Mouse (Mus musculus) MEL-GATA-1-ER (cell line): ENCODE measurements around the gene Pola1.
A peak's percentile ranks its signal among the peaks of the same experiment; 100 is the strongest.

Source experiments
- DNase-seq: peaks from one replicate; pipeline ENCODE4 v3.0.0-alpha.2; 2012; ENCODE audit warnings: low read depth; ENCODE audit errors: extremely low read depth

Pola1 gene

DNA sequence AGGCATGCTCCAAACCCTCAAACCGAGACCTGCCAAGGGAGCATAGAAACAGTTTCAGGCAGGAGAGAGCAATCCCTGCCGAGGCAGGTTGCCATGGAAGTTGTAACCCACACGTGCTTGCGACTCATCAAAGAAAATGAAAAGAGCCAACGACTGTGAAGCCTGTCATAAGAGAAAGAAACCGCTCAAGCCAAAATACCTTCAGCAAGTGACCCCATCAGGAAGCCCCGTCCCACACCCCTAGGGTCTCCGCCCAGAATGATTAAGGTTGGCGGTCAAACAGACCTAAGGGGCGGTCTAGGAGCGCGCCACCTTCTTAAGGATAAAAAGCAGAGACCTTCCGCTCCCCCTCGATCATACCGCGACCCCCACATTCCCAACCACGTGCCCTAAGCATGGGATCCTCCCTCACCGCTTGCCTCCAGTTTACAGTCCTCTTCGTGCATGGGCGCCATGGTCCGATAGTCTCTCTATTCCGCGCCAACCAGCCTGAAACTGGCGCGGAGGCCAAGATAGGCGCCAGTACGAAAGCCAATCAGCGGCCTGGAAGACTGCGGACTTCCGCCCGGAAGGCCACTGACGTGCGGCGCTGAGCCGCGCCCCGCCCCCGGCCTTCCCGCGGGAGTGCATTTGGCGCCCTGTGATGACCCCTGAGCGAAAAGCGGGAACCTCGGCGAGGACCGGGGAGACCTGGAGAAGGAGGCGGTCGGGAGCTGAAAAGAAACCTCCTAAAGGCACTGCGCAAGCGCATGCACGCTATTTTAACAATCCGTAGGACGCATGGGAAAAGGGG, at the start of gene Pola1:
Gene Pola1, minus strand, starts transcription at position 499 of the 793 bp plus-strand sequence.
- DNase-seq = peak; percentile 95

DNA sequence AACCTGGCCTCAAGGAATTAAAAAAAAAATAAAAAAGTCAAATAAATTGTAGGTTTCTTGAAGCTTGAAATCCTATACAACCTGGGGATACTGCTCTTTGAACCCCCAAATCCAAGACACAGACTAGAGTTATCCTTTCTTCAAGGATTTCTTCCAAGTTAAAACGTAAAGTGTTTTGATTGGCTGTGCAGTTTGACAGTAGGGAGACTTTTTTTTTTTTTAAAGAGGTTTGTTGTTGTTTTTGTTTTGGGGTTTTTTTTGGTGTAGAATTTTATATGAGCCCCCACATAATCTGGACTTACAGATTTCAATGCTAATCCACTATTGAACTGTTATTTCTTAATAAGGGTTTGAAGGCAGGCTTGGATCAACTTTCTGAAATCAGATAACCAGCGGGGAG, 44.3 kb upstream of the Pola1 start:
- peak; percentile 29 for DNase-seq

DNA sequence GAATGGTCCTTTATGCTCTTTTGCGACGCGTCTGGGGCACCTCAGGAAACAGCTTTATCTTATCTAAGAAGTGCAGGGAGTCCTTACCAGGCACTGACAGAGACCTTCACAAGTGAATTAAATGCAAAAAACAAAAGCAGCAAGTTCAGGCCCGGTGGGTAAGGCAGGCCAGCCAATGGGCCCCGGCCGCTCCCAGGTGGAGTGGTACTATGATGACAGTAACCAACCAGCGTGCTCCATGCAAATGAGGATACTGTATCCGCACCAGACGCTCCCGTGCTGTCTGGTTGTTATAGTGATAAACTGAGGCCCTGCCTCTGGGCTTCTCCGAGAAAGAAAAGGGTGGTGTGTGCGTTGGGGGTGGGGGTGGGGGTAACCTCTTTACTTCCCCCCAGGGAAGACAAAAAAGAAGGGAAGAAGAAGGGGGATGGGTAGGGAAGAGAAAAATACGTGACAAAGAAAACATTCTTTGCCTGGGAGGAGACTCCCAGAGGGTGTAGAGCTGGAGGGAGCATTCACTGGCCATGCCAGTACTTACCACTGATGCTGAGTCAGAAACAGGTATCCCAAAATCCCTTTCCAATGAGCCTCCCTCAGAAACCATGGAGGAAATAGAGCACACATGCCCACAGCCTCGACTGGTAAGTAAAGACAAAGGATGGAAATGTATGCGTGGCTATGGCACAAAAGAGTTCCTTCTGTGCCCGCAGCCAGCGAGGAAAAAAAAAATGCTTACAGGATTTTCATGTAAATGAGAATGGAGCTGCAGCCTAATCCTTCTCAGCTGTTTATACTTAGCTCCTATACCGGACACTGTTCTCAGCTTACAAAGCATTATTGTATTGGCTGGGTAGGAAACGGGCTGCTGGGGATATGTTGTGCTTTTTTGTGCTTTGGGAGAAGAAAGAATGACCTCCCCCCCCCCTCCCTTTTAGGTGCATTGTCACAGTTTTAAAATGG, 43.2 kb upstream of the Pola1 start:
- DNase-seq = peak; percentile 99

DNA sequence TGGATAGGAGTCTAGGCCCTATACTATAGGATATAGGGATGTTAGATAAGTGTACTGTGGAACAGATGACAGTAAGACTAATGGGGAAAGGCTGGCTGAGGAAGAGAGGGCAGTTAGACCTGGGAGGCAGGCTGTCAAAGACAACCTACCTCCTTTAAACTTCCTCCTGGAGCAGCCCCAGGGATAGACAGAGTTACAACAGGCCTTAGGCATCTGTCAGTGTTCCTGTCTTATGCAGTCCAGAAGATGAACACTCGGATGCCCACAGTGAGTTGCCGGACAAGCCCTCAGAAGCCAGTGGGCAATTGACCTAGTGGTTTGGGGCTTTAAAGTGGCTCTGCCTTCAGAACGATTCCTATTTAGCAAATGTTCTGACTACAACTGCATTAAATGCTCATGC, 42.5 kb upstream of the Pola1 start:
- DNase-seq = no peak

DNA sequence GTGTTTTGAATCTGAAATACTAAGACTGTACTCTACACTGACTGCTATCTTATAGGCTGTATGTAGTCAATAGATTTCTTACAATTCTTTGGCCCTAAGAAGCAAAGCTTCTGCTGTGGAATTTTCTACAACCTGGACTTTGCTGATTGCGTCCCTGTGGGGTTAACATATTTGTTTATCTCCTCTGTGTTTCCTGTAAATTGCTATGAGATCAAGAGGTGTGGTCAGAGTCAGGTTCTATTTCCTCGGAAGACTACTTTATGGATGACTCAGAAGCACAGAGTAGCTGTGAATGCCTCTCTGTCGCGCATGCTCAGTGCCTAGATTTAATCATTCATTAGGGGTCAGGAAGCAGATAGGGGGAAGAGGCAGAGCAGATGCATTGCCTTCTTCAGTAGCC, 32.8 kb upstream of the Pola1 start:
- DNase-seq = peak; percentile 71

DNA sequence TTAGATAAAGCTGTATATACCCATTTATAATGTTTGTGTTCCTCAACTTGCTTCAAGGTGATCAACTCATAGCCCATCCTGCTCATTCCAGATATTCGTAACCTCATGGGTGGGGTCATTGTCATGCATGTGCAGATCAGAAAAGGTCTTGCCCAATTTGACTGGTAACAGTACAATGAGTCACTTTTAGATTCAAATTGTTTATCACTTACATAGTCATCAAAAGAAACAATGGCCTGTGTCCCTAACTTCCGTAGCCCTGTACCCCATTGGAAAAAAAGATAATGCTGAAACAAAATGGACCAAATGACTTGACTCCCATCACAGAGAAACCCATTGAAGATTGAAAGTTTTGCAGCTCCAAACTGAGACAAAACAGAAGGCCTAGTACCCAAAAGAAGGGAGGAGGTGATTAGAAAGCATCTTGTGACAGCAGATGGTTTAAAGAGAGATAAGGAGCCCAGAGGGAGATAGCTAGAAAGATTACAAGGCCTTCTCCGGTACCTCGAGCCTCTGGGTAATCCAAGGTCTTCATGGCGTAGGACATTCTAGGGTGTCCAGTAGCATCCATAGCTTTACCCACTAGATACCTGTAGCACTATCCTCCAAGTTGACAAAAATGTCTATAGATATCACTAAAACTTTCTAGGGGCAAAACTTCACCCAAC, 32.1 kb upstream of the Pola1 start:
- DNase-seq = no peak

DNA sequence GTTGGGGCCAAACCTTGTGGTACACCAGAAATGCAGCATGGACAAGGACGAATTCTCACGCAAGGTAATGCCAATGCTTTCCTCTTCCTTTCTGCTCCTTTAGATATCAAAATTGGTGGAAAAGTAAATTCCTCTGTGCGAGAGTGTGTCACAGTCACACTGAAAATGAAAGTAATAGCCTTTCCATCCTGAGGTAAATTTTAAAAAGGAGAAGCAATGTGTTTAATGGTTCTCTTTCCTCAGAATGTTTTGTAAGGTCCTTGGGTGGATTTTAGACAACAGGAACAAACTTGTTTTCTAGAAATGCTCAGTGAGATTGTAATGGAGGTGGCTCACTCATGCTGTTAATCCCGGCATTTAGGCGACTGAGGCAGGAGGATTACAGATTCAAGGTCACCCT, 23.2 kb upstream of the Pola1 start:
- DNase-seq = no peak

DNA sequence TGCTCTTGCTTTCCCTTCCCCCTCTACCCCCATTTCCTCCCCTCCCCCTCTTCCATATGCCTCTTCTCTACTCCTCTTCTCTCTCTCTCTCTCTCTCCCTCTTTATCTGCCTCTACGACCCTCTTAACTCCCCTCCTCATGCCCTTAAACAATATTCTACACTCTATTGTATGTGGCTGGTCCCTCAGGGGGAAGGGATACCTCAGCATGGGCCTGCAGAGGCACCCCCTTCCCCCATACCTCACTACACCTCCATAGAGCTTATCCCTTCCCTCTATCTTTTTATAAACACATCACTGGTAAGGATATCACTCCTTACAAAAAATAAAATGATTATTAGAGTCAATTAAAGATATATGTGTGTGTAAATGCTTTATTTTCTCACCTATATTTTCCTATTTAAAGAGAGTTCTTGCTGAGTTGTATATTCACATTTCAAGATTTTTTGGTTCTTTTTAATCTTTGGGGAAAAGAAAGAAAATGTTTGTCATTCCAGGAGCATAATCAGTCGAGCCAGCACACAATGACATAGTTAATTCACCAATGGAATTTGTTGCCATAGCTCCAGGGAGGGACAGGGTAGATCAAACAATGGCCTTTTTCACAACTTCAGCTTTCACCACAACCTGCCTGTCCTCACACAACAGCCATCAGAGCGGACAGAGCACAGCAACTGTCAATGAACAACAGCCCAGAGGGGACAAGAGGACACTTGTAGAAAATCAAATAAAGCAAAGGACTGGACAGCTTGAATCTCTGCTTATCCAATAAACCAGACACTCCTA, 22.5 kb upstream of the Pola1 start, which contains the start of gene Pcyt1b:
Gene Pcyt1b, plus strand, starts transcription at position 646 of the 785 bp plus-strand sequence.
- DNase-seq = no peak

DNA sequence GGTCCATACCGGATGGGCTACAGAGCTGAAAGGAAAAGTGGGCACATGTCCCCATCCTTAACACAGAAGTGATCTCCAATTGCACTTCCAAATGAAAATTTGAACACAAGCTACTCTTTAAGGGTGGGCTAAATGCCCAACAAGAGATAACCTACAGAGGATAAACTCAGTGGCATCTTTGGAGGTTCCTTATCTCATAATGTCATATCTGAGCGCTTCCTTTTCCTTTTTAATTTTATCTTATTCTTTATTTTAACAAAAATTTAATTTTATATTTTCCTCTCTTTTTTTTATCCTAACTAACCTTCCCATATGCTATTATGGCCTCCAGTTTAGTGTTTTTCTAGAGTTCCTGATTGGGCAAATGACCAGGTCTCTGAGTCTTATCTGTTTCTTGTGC, 18.8 kb upstream of the Pola1 start:
- no peak for DNase-seq

DNA sequence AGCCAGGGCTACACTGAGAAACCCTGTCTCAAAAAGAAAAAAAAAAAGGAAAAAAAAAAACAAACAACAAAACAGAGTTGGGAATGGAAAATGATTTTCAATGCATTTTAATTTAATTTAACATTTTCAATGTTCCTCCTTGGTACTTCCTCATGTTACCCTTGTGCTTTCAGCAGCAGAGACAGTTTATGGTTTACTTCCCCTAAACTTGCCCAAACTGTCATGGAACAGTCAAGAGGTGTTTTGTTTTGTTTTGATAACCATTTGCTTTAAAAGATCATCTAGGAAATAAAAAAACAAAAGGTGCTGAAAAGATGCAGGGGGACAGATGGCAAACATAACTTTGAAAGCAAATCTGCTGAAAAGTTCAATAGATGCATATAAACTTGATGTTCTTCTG, 12.1 kb upstream of the Pola1 start:
- DNase-seq = peak; percentile 65

DNA sequence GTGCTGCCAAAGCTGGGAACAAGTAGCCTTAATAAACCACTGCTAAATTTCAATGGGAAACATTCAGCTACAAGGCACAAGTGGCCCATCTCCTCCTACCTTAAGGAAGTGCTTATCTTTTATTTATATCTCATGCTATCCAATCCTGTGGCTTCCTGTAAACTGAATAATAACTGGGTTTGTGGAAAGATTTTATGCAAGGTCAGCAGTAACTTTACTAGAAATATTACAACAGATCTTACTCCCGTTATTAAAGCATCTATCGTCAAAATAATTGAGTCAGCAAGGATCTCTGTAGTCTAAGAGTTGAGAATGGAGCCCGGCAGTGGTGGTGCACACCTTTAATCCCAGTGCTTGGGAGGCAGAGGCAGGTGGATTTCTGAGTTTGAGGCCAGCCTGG, 11.6 kb upstream of the Pola1 start:
- no peak for DNase-seq

DNA sequence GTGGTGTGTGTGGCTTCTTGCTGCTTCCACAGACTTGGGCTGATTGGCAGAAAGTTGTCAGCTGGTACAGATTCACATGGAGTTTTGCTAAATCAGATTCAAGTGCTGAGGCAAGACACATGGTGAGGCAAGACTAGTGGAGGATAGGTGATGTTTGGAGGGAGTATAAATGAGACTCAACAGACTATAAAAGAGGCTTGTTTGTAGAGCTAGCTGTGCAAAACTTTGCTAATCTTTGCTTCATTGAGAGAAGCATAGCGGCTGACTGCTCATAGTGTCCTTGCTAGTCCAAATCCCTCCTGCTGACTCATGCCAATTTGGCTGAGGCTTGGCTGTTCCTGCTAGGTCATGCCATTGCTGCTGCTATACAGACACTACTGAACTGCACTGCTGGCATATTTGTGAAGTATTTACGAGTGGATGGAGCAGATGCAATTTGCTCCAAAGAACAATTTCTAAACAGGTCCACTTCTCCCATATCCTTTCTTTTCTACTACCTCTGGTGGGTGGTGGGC, 3.0 kb upstream of the Pola1 start:
- DNase-seq = no peak

DNA sequence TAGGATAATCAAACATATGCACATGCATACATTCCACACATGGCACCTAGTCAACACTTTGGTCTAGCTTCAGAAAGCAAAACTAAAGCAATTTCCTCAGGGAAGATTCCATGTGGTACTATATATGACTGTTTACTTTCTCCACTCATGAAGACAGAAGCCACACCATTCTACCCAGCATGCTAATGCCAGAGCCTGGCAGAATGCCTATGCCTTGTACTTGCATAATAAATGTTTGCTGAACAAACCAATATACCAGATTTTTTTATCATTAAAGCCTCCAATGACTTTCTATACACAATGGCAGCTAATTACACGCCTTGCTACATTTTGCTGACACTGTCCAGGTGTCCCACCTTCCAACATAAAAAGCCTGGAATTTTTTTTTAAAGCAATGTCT, 1.7 kb downstream of the Pola1 start:
- no peak for DNase-seq

DNA sequence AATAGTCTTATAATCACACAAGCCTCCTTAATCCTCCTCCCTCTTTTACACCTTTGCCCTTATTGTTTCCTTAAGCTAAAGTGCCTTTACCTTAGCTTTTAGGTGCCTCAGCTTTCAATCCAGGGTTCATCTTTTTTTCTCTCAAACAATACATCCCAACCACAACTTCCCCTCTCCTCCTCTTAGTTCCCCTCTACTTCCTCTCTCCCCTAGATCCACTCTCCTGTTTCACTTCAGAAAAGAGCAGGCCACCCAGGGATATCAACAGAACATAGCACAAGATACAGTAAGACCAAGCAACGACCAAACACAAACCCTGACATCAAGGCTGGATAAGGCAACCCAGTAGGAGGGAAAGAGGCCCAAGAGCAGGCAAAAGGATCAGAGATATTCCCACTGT, 29.7 kb downstream of the Pola1 start:
- peak; percentile 52 for DNase-seq

DNA sequence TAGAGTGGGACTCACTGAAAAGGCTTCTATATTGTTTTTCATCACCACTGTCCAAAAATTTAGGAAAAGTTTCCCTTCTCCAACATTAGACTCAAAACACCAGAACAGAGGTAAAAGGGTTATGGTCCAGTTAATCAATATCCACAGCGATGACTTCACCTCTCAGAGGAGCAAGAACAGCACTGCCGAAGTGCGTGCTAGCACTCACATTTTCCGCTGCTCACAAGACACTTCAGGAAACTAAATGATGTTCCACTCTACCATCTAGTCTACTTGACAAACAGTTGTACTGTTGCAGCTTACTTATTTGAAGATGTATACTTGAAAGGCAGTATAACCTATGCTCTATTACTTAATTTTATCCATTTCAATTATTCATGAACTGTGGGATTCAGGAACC, 37.7 kb downstream of the Pola1 start:
- DNase-seq = no peak

DNA sequence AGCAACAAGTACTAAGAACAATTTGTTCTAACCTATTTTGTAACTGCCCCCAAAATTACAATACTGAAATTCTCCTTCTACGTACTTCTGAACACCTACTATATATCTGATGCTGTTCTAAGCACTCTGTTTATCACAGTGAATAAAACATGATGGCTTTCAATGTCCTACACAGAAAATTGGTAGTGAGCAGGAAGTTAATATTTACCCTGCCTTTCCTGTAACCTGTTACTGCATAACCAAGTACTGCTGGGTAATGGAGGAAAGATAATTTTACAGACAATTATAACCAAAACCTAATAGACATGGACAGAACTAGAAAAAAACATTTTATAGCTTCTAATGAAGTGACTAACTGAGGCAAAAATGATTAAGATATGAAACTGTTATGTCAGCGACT, 51.0 kb downstream of the Pola1 start:
- no peak for DNase-seq

DNA sequence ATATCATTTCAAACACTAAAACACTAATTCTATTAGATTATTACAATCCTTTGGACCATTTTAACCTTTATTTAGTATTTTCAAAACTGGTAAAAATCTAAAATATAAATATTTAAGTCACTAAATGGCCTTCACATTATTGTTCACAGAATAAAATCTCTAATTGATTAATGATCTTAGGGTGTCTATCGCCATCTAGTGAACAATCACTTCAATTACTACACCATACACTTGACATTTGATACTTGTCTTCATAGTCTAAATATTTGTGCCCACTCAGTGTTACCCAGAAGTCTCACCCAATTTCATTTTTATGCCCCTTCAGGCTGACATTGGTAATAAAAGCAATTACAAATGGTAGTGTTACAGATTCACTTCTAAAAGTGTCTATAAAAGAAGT, 74.8 kb downstream of the Pola1 start:
- no peak for DNase-seq

DNA sequence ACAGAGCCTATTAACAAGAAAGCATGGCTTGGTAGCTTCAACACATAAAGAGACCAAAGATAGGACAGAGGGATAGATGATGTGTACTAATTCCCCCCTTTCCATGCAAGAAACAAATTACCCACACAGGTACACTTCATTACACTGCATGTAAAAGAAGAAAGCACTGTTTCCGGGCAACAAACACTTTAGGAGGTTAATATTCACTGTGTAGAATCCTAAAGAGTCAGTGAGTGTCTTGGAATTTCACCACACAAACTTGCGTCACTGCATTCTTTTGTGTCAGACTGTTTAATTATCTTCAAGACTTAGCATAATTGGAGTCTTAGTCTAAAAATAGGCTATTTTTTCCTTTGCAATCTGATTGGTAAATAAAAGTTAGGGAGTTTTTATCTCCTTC, 92.2 kb downstream of the Pola1 start:
- DNase-seq = no peak

DNA sequence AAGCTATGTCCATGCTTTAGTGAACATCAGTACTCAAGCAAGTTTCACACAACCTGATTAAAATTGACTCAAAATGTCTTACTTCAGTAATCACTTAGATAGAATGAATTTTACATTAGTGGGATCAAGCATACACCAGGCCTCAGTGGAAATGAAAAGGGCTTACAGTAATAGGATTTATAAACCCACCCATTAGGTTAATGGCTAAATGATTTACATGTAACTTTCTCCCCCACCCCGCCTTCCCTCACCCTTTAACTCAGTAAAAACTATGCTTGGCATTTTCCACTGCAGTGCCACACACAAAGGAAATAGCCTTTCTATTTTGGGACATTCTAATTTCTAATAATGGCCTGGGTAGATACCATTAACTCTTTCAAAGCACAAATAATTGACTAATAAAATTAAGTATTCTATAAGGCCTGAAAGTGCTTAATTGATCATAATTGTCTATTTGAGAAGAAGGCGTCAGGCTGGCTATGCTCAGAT, 129.0 kb downstream of the Pola1 start:
- no peak for DNase-seq

DNA sequence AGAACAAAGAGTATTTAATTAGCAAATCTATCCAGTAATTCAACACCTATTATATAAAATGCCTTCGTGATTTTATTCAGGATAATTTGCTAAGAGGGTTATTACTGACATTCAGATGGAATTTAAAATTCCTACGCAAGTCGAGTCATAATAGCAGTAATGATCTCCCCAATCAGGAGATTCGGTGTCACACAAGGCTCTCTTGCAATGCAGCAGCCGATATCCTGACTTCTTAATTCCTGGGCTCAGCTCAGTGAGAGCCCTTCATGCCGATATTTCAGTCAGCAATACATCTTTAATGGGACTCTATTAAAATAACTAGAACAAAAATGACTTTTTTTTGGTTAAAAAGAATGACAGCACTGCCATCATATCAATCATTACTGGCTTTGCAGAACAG, 134.4 kb downstream of the Pola1 start:
- no peak for DNase-seq

DNA sequence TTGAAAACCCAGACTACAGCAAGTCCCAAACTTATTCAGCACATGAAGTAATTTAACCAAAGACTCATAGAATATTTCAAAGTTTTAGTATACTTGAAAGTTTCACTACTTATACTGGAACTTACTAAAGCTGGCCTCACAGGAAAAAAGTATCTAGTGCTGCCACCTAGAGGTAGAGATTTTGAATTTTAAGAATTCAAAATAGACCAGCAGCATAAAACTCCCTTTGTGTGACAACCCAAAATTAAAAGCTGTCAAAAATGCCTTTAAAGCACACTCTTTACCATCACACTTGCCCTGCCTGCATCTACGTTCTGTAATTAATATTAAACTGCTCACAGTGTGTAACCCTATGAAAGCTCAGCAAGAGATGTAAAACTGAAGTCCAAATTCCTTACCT, 166.2 kb downstream of the Pola1 start:
- peak; percentile 9 for DNase-seq
